In genomic region chr17:12428369-12428768, GRCm38 (mm10) we compare ENCODE assay signal across 13 mouse cellular contexts. TPM values are rescaled to one million over a fixed set of nuclear protein-coding genes. Genes with fewer than 3 reads are reported as not detected.
A peak's percentile ranks its signal among the peaks of the same experiment; 100 is the strongest.
DNase-seq lines count a peak whose midpoint lies in the region; ATAC-seq and TF ChIP-seq lines count a peak whose summit lies in the region.
"Had no signal": no experiment of that assay in that cellular context is flagged by ENCODE, and none has a peak within 500 bp of the region (broad histone marks: within the 10 kb centered on the region; RNA-seq: fewer than 3 reads in every experiment).

No protein-coding gene starts in this region.

- no peaks in the 10 kb centered on the region for H3K9me3 ChIP-seq in forebrain, embryonic 10.5 days
- H3K9me3 ChIP-seq in limb, embryonic 12.5 days = no peaks in the 10 kb centered on the region
- H3K9me3 ChIP-seq in neural tube, embryonic 15.5 days (replicated peaks) = no peaks in the 10 kb centered on the region
- H3K9me3 ChIP-seq: embryonic facial prominence, embryonic 13.5 days; G1E had no signal

- peak; percentile 78 for ATAC-seq in limb, embryonic 12.5 days (ENCODE audit: insufficient number of reproducible peaks, insufficient read depth, low FRiP score, low TSS enrichment, low read depth)
- ATAC-seq in neural tube, embryonic 15.5 days (ENCODE audit: low FRiP score) = peak; percentile 53; the same call in 1 of the 2 replicates

- no peak overlapping the region for H3K9ac ChIP-seq in limb, embryonic 12.5 days (replicated peaks)
- H3K9ac ChIP-seq in neural tube, embryonic 15.5 days (replicated peaks) = no peak overlapping the region
- H3K9ac ChIP-seq: embryonic facial prominence, embryonic 13.5 days had no signal

- no peak overlapping the region for H3K27ac ChIP-seq in forebrain, embryonic 10.5 days
- H3K27ac ChIP-seq in limb, embryonic 12.5 days = 0 out of 2 replicates have a peak overlapping the region, but pooled peaks have one; percentile 4
- H3K27ac ChIP-seq in neural tube, embryonic 15.5 days (replicated peaks) = no peak overlapping the region
- H3K27ac ChIP-seq: embryonic facial prominence, embryonic 13.5 days had no signal

- no peak for TF ChIP-seq CTCF in lung, adult 2 months (IDR thresholded peaks at IDR 0.05; ENCODE audit: insufficient read depth, low read length)

- peak; percentile 31 for DNase-seq in lung, postnatal 25 days (ENCODE audit: low spot score)
- DNase-seq in lung, adult 2 months = no peak
- peak; percentile 41 for DNase-seq in forebrain, embryonic 10.5 days (ENCODE audit: extremely low spot score, low spot score)
- no peak for DNase-seq in testis, postnatal 10 days (ENCODE audit: low spot score)
- DNase-seq in frontal cortex, postnatal 10 days (ENCODE audit: low spot score in 2 of 2) = no peak
- no peak for DNase-seq in layer of hippocampus, postnatal 36 days
- DNase-seq: adrenal gland, postnatal 10 days; layer of hippocampus, adult 9-11 months had no signal

- no peak overlapping the region for H3K4me2 ChIP-seq in limb, embryonic 12.5 days
- H3K4me2 ChIP-seq in neural tube, embryonic 15.5 days = no peak overlapping the region
- H3K4me2 ChIP-seq: embryonic facial prominence, embryonic 13.5 days had no signal

- TF ChIP-seq POLR2A in lung, adult 2 months (IDR thresholded peaks at IDR 0.05; ENCODE audit: borderline replicate concordance, extremely low read depth, low read depth, low read length) = no peak

- no peaks in the 10 kb centered on the region for H3K36me3 ChIP-seq in forebrain, embryonic 10.5 days (replicated peaks)
- H3K36me3 ChIP-seq in limb, embryonic 12.5 days = no peaks in the 10 kb centered on the region
- H3K36me3 ChIP-seq in neural tube, embryonic 15.5 days = no peaks in the 10 kb centered on the region
- H3K36me3 ChIP-seq: embryonic facial prominence, embryonic 13.5 days; G1E had no signal

- no peaks in the 10 kb centered on the region for H3K4me1 ChIP-seq in lung, adult 2 months (ENCODE audit: control insufficient read depth, insufficient read depth, low read length)
- H3K4me1 ChIP-seq in forebrain, embryonic 10.5 days = peaks cover 19% of the 10 kb centered on the region
- peaks cover 24% of the 10 kb centered on the region for H3K4me1 ChIP-seq in limb, embryonic 12.5 days (replicated peaks)
- peaks cover 4% of the 10 kb centered on the region for H3K4me1 ChIP-seq in neural tube, embryonic 15.5 days

- no peak overlapping the region for H3K4me3 ChIP-seq in lung, adult 2 months (replicated peaks; ENCODE audit: extremely low read depth, low read depth, low read length)
- no peak overlapping the region for H3K4me3 ChIP-seq in forebrain, embryonic 10.5 days
- H3K4me3 ChIP-seq in limb, embryonic 12.5 days (replicated peaks) = no peak overlapping the region
- no peak overlapping the region for H3K4me3 ChIP-seq in neural tube, embryonic 15.5 days (replicated peaks)
- H3K4me3 ChIP-seq: embryonic facial prominence, embryonic 13.5 days had no signal

- no peaks in the 10 kb centered on the region for H3K27me3 ChIP-seq in forebrain, embryonic 10.5 days (ENCODE audit: poor library complexity, severe bottlenecking)
- H3K27me3 ChIP-seq in limb, embryonic 12.5 days = no peaks in the 10 kb centered on the region
- H3K27me3 ChIP-seq in neural tube, embryonic 15.5 days (replicated peaks) = no peaks in the 10 kb centered on the region
- H3K27me3 ChIP-seq: embryonic facial prominence, embryonic 13.5 days had no signal

RNA-seq across cellular contexts. Expression of gene Plg, which starts 50.0 kb away (rescaled TPM):
- polyA plus RNA-seq in lung, adult 2 months (2012; rRNA removed) = 0.27 and 0.59 TPM in 2 replicates
- polyA plus RNA-seq in forebrain, embryonic 10.5 days (2016; fragmentation: Nextera tagmentation; extraction: Ambion mirVana) = 0.07 TPM in 1 of 2 replicates, not detected in the other
- polyA plus RNA-seq in limb, embryonic 12.5 days (2016; fragmentation: Nextera tagmentation; extraction: Ambion mirVana) = 0.10 TPM in 1 of 2 replicates, not detected in the other
- 0.10 and 0.49 TPM in 2 replicates for polyA plus RNA-seq in neural tube, embryonic 15.5 days (2015; fragmentation: Nextera tagmentation; extraction: Ambion mirVana)
- not detected for total RNA-seq in layer of hippocampus, postnatal 36 days (2021)
- total RNA-seq: G1E had no signal
- polyA plus RNA-seq: embryonic facial prominence, embryonic 13.5 days; G1E; heart, embryonic 14.5 days had no signal

Comparison
In these comparisons a context has a peak if more than half of its experiments do, and no peak if none do; other contexts are left out.
1. DNase-seq: peak in lung, postnatal 25 days (single experiment) and forebrain, embryonic 10.5 days (single experiment); none in lung, adult 2 months (single experiment), testis, postnatal 10 days (single experiment), frontal cortex, postnatal 10 days (0 of 2) and layer of hippocampus, postnatal 36 days (0 of 2).